Mouse (Mus musculus) embryonic fibroblast, embryonic 13.5 days (primary cell): ENCODE measurements around the gene Rhoc.

Source experiments
- CTCF ChIP-seq: IDR thresholded peaks from 2 replicates; pipeline ENCODE4 v1.5.1; 2011; ENCODE audit warnings: mild to moderate bottlenecking, control low read depth, low read length, moderate library complexity, borderline replicate concordance; ENCODE audit not compliant: insufficient read depth
- POLR2A ChIP-seq: IDR thresholded peaks from 2 replicates; pipeline ENCODE4 v1.6.1; 2011; ENCODE audit warnings: low read depth, mild to moderate bottlenecking, control low read depth, low read length, moderate library complexity

GRCm38 (mm10) chr3:104835797-104836196 is 47.6 kb downstream of the Rhoc start:
- TF ChIP-seq CTCF (no peak), POLR2A (no peak)
